Mouse (Mus musculus): ENCODE results near the gene Tex33.

GRCm38 (mm10) chr15:78374204-78374603 is 21.5 kb downstream of the Tex33 start:
- TF ChIP-seq POLR2A (IDR thresholded peaks at IDR 0.05; ENCODE audit: low read depth, low read length) (no peak), CTCF (IDR thresholded peaks at IDR 0.05; ENCODE audit: extremely low read depth, insufficient read depth, insufficient read length, insufficient replicate concordance) (no peak)

Data from spleen, adult 2 months (tissue).